Mouse (Mus musculus) embryonic facial prominence, embryonic 11.5 days (tissue): ENCODE measurements at regions not wholly inside any gene's neighbourhood (a gene's known extent, or its start where the extent isn't known, plus 50 kb on each side); places are given as distances from the start of the nearest gene placed in this dataset.

Experiments used
- ATAC-seq: fragments of 200-750 bp; cut with Nextera tagmentation; replicated peaks from 2 replicates; pipeline ENCODE4 v1.8.0; 2017; ENCODE audit warnings: low read depth; ENCODE audit not compliant: insufficient number of reproducible peaks, low FRiP score, low TSS enrichment
- DNase-seq: peaks from one replicate; pipeline ENCODE4 v3.0.0-alpha.2; 2015; ENCODE audit warnings: low spot score
- H3K27ac ChIP-seq: fragments of 300-500 bp; sonication (generic); replicated peaks from 2 replicates; pipeline ENCODE4 v1.5.1; 2014; ENCODE audit warnings: mild to moderate bottlenecking, low read depth, low read length, control low read depth
- H3K27me3 ChIP-seq: fragments of 300-500 bp; sonication (generic); 2 replicates; pipeline ENCODE4 v1.6.1; 2014; ENCODE audit warnings: mild to moderate bottlenecking, low read length, moderate library complexity, mixed read lengths; ENCODE audit not compliant: control insufficient read depth, insufficient read depth
- H3K36me3 ChIP-seq: fragments of 300-500 bp; sonication (generic); replicated peaks from 2 replicates; pipeline ENCODE4 v1.6.1; 2014; ENCODE audit warnings: low read depth, mild to moderate bottlenecking, low read length, moderate library complexity, mixed read lengths; ENCODE audit not compliant: control insufficient read depth, insufficient read depth
- H3K4me1 ChIP-seq: fragments of 300-500 bp; sonication (generic); 2 replicates; pipeline ENCODE4 v1.6.1; 2014; ENCODE audit warnings: low read length, mixed read lengths; ENCODE audit not compliant: control insufficient read depth, insufficient read depth
- H3K4me2 ChIP-seq: fragments of 300-500 bp; sonication (generic); 2 replicates; pipeline ENCODE4 v1.6.1; 2014; ENCODE audit warnings: low read depth, mild to moderate bottlenecking, control low read depth, low read length, moderate library complexity
- H3K4me3 ChIP-seq: fragments of 300-500 bp; sonication (generic); 2 replicates; pipeline ENCODE4 v1.5.1; 2014; ENCODE audit warnings: low read depth, low read length, control low read depth
- H3K9ac ChIP-seq: fragments of 300-500 bp; sonication (generic); replicated peaks from 2 replicates; pipeline ENCODE4 v1.6.1; 2014; ENCODE audit warnings: mild to moderate bottlenecking, control low read depth, low read length
- H3K9me3 ChIP-seq: fragments of 300-500 bp; sonication (generic); replicated peaks from 2 replicates; pipeline ENCODE4 v1.6.1; 2016; ENCODE audit warnings: mild to moderate bottlenecking, low read length, inconsistent platforms, mixed read lengths; ENCODE audit not compliant: control insufficient read depth
- WGBS: fragments of 180-500 bp; shearing (Covaris S2); extraction: QIAGEN DNeasy Blood & Tissue Kit; methylation state at CpG from one replicate; pipeline ENCODE4 v1.1.7; 2014; 5-methylcytosine and 5-hydroxymethylcytosine counted together

GRCm38 (mm10) chrX:99587284-99587683 lies 116.2 kb upstream of the Pja1 start:
- DNase-seq (no peak), ATAC-seq (no peak)
- no peaks in the 10 kb centered on the region for H3K36me3 ChIP-seq
- no peak overlapping the region for H3K27ac ChIP-seq
- H3K4me1 ChIP-seq = no peaks in the 10 kb centered on the region
- no peaks in the 10 kb centered on the region for H3K9me3 ChIP-seq
- H3K4me3 ChIP-seq = no peak overlapping the region
- H3K27me3 ChIP-seq = no peaks in the 10 kb centered on the region
- no peak overlapping the region for H3K4me2 ChIP-seq
- 42% methylated on average over 2 of the region's 2 CpGs for WGBS
- no peak overlapping the region for H3K9ac ChIP-seq

GRCm38 (mm10) chrX:99586282-99586681 lies 115.2 kb upstream of the Pja1 start:
- Histone ChIP-seq H3K36me3 (no peaks in the 10 kb centered on the region), H3K4me3 (no peak overlapping the region), H3K27me3 (no peaks in the 10 kb centered on the region), H3K9ac (no peak overlapping the region), H3K4me2 (no peak overlapping the region), H3K27ac (no peak overlapping the region), H3K9me3 (no peaks in the 10 kb centered on the region), H3K4me1 (no peaks in the 10 kb centered on the region)
- ATAC-seq = no peak
- no peak for DNase-seq
- WGBS = 54% methylated on average over 11 of the region's 11 CpGs

- DNase-seq (no peak), ATAC-seq (no peak)
- Histone ChIP-seq H3K4me3 (no peak overlapping the region), H3K4me2 (no peak overlapping the region), H3K9ac (no peak overlapping the region), H3K4me1 (no peaks in the 10 kb centered on the region), H3K9me3 (no peaks in the 10 kb centered on the region), H3K27ac (no peak overlapping the region), H3K27me3 (no peaks in the 10 kb centered on the region), H3K36me3 (no peaks in the 10 kb centered on the region)
- WGBS = 32% methylated on average over 3 of the region's 3 CpGs
Measured at GRCm38 (mm10) chrX:99585703-99586102, 114.6 kb upstream of the Pja1 start.

- ATAC-seq (no peak), DNase-seq (no peak)
- no peak overlapping the region for H3K27ac ChIP-seq
- no peak overlapping the region for H3K9ac ChIP-seq
- 96% methylated on average over 9 of the region's 9 CpGs for WGBS
- no peaks in the 10 kb centered on the region for H3K36me3 ChIP-seq
- no peaks in the 10 kb centered on the region for H3K4me1 ChIP-seq
- H3K9me3 ChIP-seq = no peaks in the 10 kb centered on the region
- H3K4me2 ChIP-seq = no peak overlapping the region
- no peaks in the 10 kb centered on the region for H3K27me3 ChIP-seq
- no peak overlapping the region for H3K4me3 ChIP-seq
Measured at GRCm38 (mm10) chrX:99582611-99583010, 111.5 kb upstream of the Pja1 start.

- no peaks in the 10 kb centered on the region for H3K9me3 ChIP-seq
- WGBS = 49% methylated on average over 10 of the region's 10 CpGs
- DNase-seq = peak; percentile 11
- no peaks in the 10 kb centered on the region for H3K4me1 ChIP-seq
- no peak overlapping the region for H3K4me2 ChIP-seq
- H3K36me3 ChIP-seq = no peaks in the 10 kb centered on the region
- no peak overlapping the region for H3K4me3 ChIP-seq
- no peak overlapping the region for H3K9ac ChIP-seq
- no peak overlapping the region for H3K27ac ChIP-seq
- no peak for ATAC-seq
- no peaks in the 10 kb centered on the region for H3K27me3 ChIP-seq
Measured at GRCm38 (mm10) chrX:99581632-99582466, 110.8 kb upstream of the Pja1 start.

GRCm38 (mm10) chrX:99579206-99579605 lies 108.1 kb upstream of the Pja1 start:
- H3K9ac ChIP-seq = no peak overlapping the region
- DNase-seq = no peak
- H3K27ac ChIP-seq = no peak overlapping the region
- H3K36me3 ChIP-seq = no peaks in the 10 kb centered on the region
- H3K4me2 ChIP-seq = no peak overlapping the region
- H3K9me3 ChIP-seq = no peaks in the 10 kb centered on the region
- H3K4me3 ChIP-seq = no peak overlapping the region
- no peaks in the 10 kb centered on the region for H3K4me1 ChIP-seq
- H3K27me3 ChIP-seq = no peaks in the 10 kb centered on the region
- ATAC-seq = no peak
- WGBS = 61% methylated on average over 4 of the region's 4 CpGs

GRCm38 (mm10) chrX:99578796-99579195 lies 107.7 kb upstream of the Pja1 start:
- ATAC-seq = no peak

GRCm38 (mm10) chrX:99575105-99575504 lies 104.0 kb upstream of the Pja1 start:
- H3K27me3 ChIP-seq = no peaks in the 10 kb centered on the region
- no peak overlapping the region for H3K9ac ChIP-seq
- ATAC-seq (peak; percentile 57; the same call in 1 of the 2 replicates), DNase-seq (no peak)
- no peaks in the 10 kb centered on the region for H3K9me3 ChIP-seq
- H3K4me1 ChIP-seq = no peaks in the 10 kb centered on the region
- WGBS = 35% methylated on average over 4 of the region's 5 CpGs
- H3K4me3 ChIP-seq = no peak overlapping the region
- H3K4me2 ChIP-seq = no peak overlapping the region
- no peak overlapping the region for H3K27ac ChIP-seq
- H3K36me3 ChIP-seq = no peaks in the 10 kb centered on the region

More at GRCm38 (mm10) chrX:99578796-99579195, 107.7 kb upstream of the Pja1 start:
- H3K4me3 ChIP-seq = no peak overlapping the region
- no peaks in the 10 kb centered on the region for H3K27me3 ChIP-seq
- no peaks in the 10 kb centered on the region for H3K9me3 ChIP-seq
- DNase-seq = no peak
- H3K9ac ChIP-seq = no peak overlapping the region
- 77% methylated on average over 2 of the region's 2 CpGs for WGBS
- H3K36me3 ChIP-seq = no peaks in the 10 kb centered on the region
- H3K27ac ChIP-seq = no peak overlapping the region
- H3K4me2 ChIP-seq = no peak overlapping the region
- H3K4me1 ChIP-seq = no peaks in the 10 kb centered on the region
